Mouse (Mus musculus): ENCODE results near the gene Zfp652. TPM values are rescaled to one million over a fixed set of nuclear protein-coding genes. Genes with fewer than 3 reads are reported as not detected.
"Not testable (repeated sequence)": the region's sequence is repeated elsewhere in the genome, so short reads cannot be mapped to it uniquely, and the experiment has no call there.

The Zfp652 gene
- polyA plus RNA-seq, 1 experiment from 2014 or later, result 7.3 TPM

DNA sequence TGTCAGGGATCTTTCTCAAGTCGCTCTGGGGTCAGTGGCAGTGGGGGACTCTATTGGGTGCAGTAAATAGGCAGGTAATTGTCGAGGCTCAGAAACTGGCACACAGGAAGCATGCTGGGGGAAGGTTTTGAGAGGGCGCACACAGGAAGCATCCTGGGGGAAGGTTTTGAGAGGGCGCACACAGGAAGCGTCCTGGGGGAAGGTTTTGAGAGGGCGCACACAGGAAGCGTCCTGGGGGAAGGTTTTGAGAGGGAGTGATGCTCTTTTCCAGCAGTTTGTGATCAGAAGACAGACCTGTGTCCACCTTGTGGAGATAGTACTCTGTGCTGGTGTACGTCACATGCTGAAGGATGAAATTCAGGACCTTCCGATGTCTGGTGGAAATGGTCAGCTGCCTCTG is 163.3 kb downstream of the Zfp652 start:
- H3K36me3 ChIP-seq (ENCODE audit: control insufficient read depth, insufficient read depth, low read length), result no peaks in the 10 kb centered on the region
- no peak for ATAC-seq (replicated peaks; ENCODE audit: insufficient number of reproducible peaks, low FRiP score, low TSS enrichment)
- WGBS (ENCODE audit: insufficient replicate concordance), result 23% methylated on average over 9 of the region's 9 CpGs
- no peaks in the 10 kb centered on the region for H3K27me3 ChIP-seq (ENCODE audit: control insufficient read depth, insufficient read depth, low read length)
- no peak overlapping the region for H3K4me2 ChIP-seq
- no peaks in the 10 kb centered on the region for H3K4me1 ChIP-seq (ENCODE audit: control insufficient read depth, insufficient read depth, low read length)
- no peaks in the 10 kb centered on the region for H3K9me3 ChIP-seq (replicated peaks; ENCODE audit: control insufficient read depth, low read length)
- H3K4me3 ChIP-seq (ENCODE audit: low read depth, low read length), result no peak overlapping the region
- no peak overlapping the region for H3K27ac ChIP-seq (ENCODE audit: low read depth, low read length)
- no peak overlapping the region for H3K9ac ChIP-seq (ENCODE audit: low read depth, low read length)

DNA sequence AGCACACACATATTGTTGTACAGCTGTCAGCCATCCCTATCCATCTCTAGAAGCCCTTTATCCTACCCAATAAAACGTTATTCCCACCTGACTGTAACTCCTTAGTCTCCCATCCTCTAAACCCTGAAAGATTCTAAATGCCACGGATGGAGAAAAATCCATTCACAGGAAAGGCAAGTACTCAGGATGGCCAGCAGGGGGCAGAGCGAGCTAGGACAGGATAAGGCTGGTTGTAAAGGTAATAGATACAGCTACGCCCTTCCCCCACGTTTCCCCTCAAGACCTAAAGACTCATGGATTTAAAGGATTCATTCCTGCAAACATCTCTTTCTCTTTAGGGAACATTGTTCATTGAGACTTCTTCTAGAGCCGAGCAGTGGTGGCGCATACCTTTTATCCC is 163.8 kb downstream of the Zfp652 start:
- no peaks in the 10 kb centered on the region for H3K9me3 ChIP-seq (replicated peaks; ENCODE audit: control insufficient read depth, low read length)
- H3K4me1 ChIP-seq (ENCODE audit: control insufficient read depth, insufficient read depth, low read length), result no peaks in the 10 kb centered on the region
- no peaks in the 10 kb centered on the region for H3K36me3 ChIP-seq (ENCODE audit: control insufficient read depth, insufficient read depth, low read length)
- H3K27me3 ChIP-seq (ENCODE audit: control insufficient read depth, insufficient read depth, low read length), result no peaks in the 10 kb centered on the region
- no peak for ATAC-seq (replicated peaks; ENCODE audit: insufficient number of reproducible peaks, low FRiP score, low TSS enrichment)
- H3K27ac ChIP-seq (ENCODE audit: low read depth, low read length), result no peak overlapping the region
- no peak overlapping the region for H3K4me3 ChIP-seq (ENCODE audit: low read depth, low read length)
- H3K4me2 ChIP-seq, result no peak overlapping the region
- no peak overlapping the region for H3K9ac ChIP-seq (ENCODE audit: low read depth, low read length)
- WGBS (ENCODE audit: insufficient replicate concordance), result 26% methylated on average over 7 of the region's 7 CpGs

DNA sequence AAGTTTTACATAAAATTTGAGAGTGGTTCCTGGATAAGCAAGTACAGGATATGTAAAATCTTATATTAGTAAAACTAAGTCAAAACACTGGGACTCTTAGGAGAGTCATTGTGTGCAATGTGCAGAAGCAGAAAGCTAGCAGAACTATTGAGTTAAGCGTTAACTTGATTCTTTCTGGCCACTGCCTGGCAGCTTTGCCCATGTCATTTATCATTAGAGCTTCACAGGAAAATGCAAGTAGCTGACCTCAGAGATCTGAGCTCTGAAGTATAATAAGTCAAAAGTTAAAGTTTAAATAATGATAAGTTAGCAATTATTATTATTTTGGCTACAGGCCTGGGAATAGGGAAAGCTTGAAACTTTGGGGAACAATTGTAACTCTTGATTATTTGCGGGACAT is 167.4 kb downstream of the Zfp652 start:
- not testable (repeated sequence) for H3K27ac ChIP-seq (ENCODE audit: low read depth, low read length); H3K36me3 ChIP-seq (ENCODE audit: control insufficient read depth, insufficient read depth, low read length); H3K9me3 ChIP-seq (replicated peaks; ENCODE audit: control insufficient read depth, low read length); H3K4me2 ChIP-seq; H3K27me3 ChIP-seq (ENCODE audit: control insufficient read depth, insufficient read depth, low read length); ATAC-seq (replicated peaks; ENCODE audit: insufficient number of reproducible peaks, low FRiP score, low TSS enrichment); H3K9ac ChIP-seq (ENCODE audit: low read depth, low read length); H3K4me3 ChIP-seq (ENCODE audit: low read depth, low read length); H3K4me1 ChIP-seq (ENCODE audit: control insufficient read depth, insufficient read depth, low read length)
- 73% methylated on average over 2 of the region's 2 CpGs for WGBS (ENCODE audit: insufficient replicate concordance)

Other genes with a start within 250 kb of the Zfp652 start
- 0.24 and 0.39 TPM in 2 replicates for gene Nxph3, start 198.1 kb upstream of the Zfp652 start, polyA plus RNA-seq (2014; fragmentation: Nextera tagmentation; extraction: Ambion mirVana)
- 3.6 TPM in 2 replicates for gene Ngfr, start 124.9 kb upstream of the Zfp652 start, polyA plus RNA-seq (2014; fragmentation: Nextera tagmentation; extraction: Ambion mirVana)
- 273 and 295 TPM in 2 replicates for gene Phb, start 45.7 kb upstream of the Zfp652 start, polyA plus RNA-seq (2014; fragmentation: Nextera tagmentation; extraction: Ambion mirVana)
- gene B130006D01Rik, start 10.9 kb downstream of the Zfp652 start, polyA plus RNA-seq (2014; fragmentation: Nextera tagmentation; extraction: Ambion mirVana), result 0.70 and 1.1 TPM in 2 replicates
- gene Phospho1, start 111.8 kb downstream of the Zfp652 start, polyA plus RNA-seq (2014; fragmentation: Nextera tagmentation; extraction: Ambion mirVana), result 1.1 TPM in 1 of 2 replicates, not detected in the other
- 43.1 and 44.6 TPM in 2 replicates for gene Gngt2, start 124.5 kb downstream of the Zfp652 start, polyA plus RNA-seq (2014; fragmentation: Nextera tagmentation; extraction: Ambion mirVana)
- gene Abi3, start 129.8 kb downstream of the Zfp652 start, polyA plus RNA-seq (2014; fragmentation: Nextera tagmentation; extraction: Ambion mirVana), result 11.5 and 21.1 TPM in 2 replicates
- 0.11 TPM in 1 of 2 replicates, not detected in the other for gene B4galnt2, start 202.2 kb downstream of the Zfp652 start, polyA plus RNA-seq (2014; fragmentation: Nextera tagmentation; extraction: Ambion mirVana)

Data from heart, embryonic 11.5 days (tissue).